In genomic region chr7:76777237-76777855, GRCm38 (mm10) we compare ENCODE assay signal across 16 mouse cellular contexts.
DNase-seq lines count a peak whose midpoint lies in the region; ATAC-seq lines count a peak whose summit lies in the region.
"Had no signal": no experiment of that assay in that cellular context is flagged by ENCODE, and none has a peak within 500 bp of the region (broad histone marks: within the 10 kb centered on the region; RNA-seq: fewer than 3 reads in every experiment).

No protein-coding gene starts in this region.

- DNase-seq in heart, adult 9 months (ENCODE audit: low spot score in 2 of 2), result peak; percentile 38 to 39
- peak; percentile 23 for DNase-seq in retina, postnatal 1 day
- DNase-seq in retina, embryonic 14.5 days (ENCODE audit: low spot score), result no peak
- peak; percentile 89 for DNase-seq in hindlimb bud, embryonic 11.5 days (ENCODE audit: extremely low spot score, low read depth, low spot score)
- DNase-seq in spleen, postnatal 4 days (ENCODE audit: low spot score in 2 of 2), result no peak
- DNase-seq in forebrain, embryonic 14.5 days (ENCODE audit: low spot score), result no peak
- DNase-seq: cerebellum, adult 18-20 months; gastrocnemius, postnatal 36 days; thymus, postnatal 25 days had no signal

- no peak overlapping the region for H3K9ac ChIP-seq in heart, embryonic 11.5 days (ENCODE audit: low read depth, low read length)
- no peak overlapping the region for H3K9ac ChIP-seq in forebrain, embryonic 12.5 days
- no peak overlapping the region for H3K9ac ChIP-seq in forebrain, embryonic 14.5 days (ENCODE audit: low read length)
- H3K9ac ChIP-seq: embryonic facial prominence, embryonic 13.5 days; forebrain, embryonic 13.5 days had no signal

- H3K4me3 ChIP-seq in heart, embryonic 11.5 days (ENCODE audit: low read depth, low read length), result no peak overlapping the region
- H3K4me3 ChIP-seq in forebrain, embryonic 12.5 days (replicated peaks), result no peak overlapping the region
- H3K4me3 ChIP-seq in forebrain, embryonic 14.5 days (ENCODE audit: low read depth, low read length), result no peak overlapping the region
- H3K4me3 ChIP-seq: embryonic facial prominence, embryonic 13.5 days; forebrain, embryonic 13.5 days had no signal

- no peaks in the 10 kb centered on the region for H3K27me3 ChIP-seq in heart, embryonic 11.5 days (ENCODE audit: control insufficient read depth, insufficient read depth, low read length)
- no peaks in the 10 kb centered on the region for H3K27me3 ChIP-seq in forebrain, embryonic 12.5 days
- no peaks in the 10 kb centered on the region for H3K27me3 ChIP-seq in forebrain, embryonic 14.5 days (replicated peaks; ENCODE audit: control insufficient read depth, insufficient read depth, low read length)
- H3K27me3 ChIP-seq: embryonic facial prominence, embryonic 13.5 days; forebrain, embryonic 13.5 days had no signal

- H3K9me3 ChIP-seq in heart, embryonic 11.5 days (replicated peaks; ENCODE audit: control insufficient read depth, low read length), result no peaks in the 10 kb centered on the region
- H3K9me3 ChIP-seq in forebrain, embryonic 12.5 days, result no peaks in the 10 kb centered on the region
- H3K9me3 ChIP-seq in forebrain, embryonic 14.5 days (replicated peaks; ENCODE audit: control insufficient read depth, low read length), result no peaks in the 10 kb centered on the region
- H3K9me3 ChIP-seq: embryonic facial prominence, embryonic 13.5 days; forebrain, embryonic 13.5 days had no signal

- H3K4me1 ChIP-seq in heart, embryonic 11.5 days (ENCODE audit: control insufficient read depth, insufficient read depth, low read length), result no peaks in the 10 kb centered on the region
- H3K4me1 ChIP-seq in forebrain, embryonic 12.5 days, result peaks cover 10% of the 10 kb centered on the region; the same call in 1 of the 2 replicates
- no peaks in the 10 kb centered on the region for H3K4me1 ChIP-seq in forebrain, embryonic 14.5 days (ENCODE audit: control insufficient read depth, insufficient read depth, low read length)
- H3K4me1 ChIP-seq: forebrain, embryonic 13.5 days had no signal

- no peak overlapping the region for H3K27ac ChIP-seq in heart, embryonic 11.5 days (ENCODE audit: low read depth, low read length)
- no peak overlapping the region for H3K27ac ChIP-seq in forebrain, embryonic 12.5 days
- no peak overlapping the region for H3K27ac ChIP-seq in forebrain, embryonic 14.5 days (ENCODE audit: low read depth, low read length)
- H3K27ac ChIP-seq: embryonic facial prominence, embryonic 13.5 days; forebrain, embryonic 13.5 days had no signal

- no peak overlapping the region for H3K4me2 ChIP-seq in heart, embryonic 11.5 days
- H3K4me2 ChIP-seq in forebrain, embryonic 12.5 days, result no peak overlapping the region
- H3K4me2 ChIP-seq in forebrain, embryonic 14.5 days (ENCODE audit: low read length), result no peak overlapping the region
- H3K4me2 ChIP-seq: embryonic facial prominence, embryonic 13.5 days; forebrain, embryonic 13.5 days had no signal

- ATAC-seq in heart, embryonic 11.5 days (replicated peaks; ENCODE audit: insufficient number of reproducible peaks, low FRiP score, low TSS enrichment), result no peak
- no peak for ATAC-seq in forebrain, embryonic 12.5 days (ENCODE audit: low FRiP score)
- ATAC-seq in forebrain, embryonic 14.5 days, result no peak
- ATAC-seq: activated CD4-positive, CD25-positive, alpha-beta regulatory T cell, adult 4 months; forebrain, embryonic 13.5 days; intestine, embryonic 16.5 days had no signal

- WGBS in heart, embryonic 11.5 days (ENCODE audit: insufficient replicate concordance), result 41% methylated on average over 5 of the region's 5 CpGs
- 42% methylated on average over 5 of the region's 5 CpGs for WGBS in forebrain, embryonic 12.5 days
- WGBS in forebrain, embryonic 14.5 days, result 41% methylated on average over 5 of the region's 5 CpGs

- no peaks in the 10 kb centered on the region for H3K36me3 ChIP-seq in heart, embryonic 11.5 days (ENCODE audit: control insufficient read depth, insufficient read depth, low read length)
- H3K36me3 ChIP-seq in forebrain, embryonic 12.5 days (replicated peaks), result no peaks in the 10 kb centered on the region
- H3K36me3 ChIP-seq in forebrain, embryonic 14.5 days (ENCODE audit: control insufficient read depth, insufficient read depth, low read length), result no peaks in the 10 kb centered on the region
- H3K36me3 ChIP-seq: embryonic facial prominence, embryonic 13.5 days; G1E had no signal

Comparison
In these comparisons a context has a peak if more than half of its experiments do, and no peak if none do; other contexts are left out.
1. DNase-seq: peak in heart, adult 9 months (2 of 2), retina, postnatal 1 day (single experiment) and hindlimb bud, embryonic 11.5 days (single experiment); none in retina, embryonic 14.5 days (single experiment), spleen, postnatal 4 days (0 of 2) and forebrain, embryonic 14.5 days (single experiment).